Mouse (Mus musculus): ENCODE results near the gene Lamtor1.

DNA sequence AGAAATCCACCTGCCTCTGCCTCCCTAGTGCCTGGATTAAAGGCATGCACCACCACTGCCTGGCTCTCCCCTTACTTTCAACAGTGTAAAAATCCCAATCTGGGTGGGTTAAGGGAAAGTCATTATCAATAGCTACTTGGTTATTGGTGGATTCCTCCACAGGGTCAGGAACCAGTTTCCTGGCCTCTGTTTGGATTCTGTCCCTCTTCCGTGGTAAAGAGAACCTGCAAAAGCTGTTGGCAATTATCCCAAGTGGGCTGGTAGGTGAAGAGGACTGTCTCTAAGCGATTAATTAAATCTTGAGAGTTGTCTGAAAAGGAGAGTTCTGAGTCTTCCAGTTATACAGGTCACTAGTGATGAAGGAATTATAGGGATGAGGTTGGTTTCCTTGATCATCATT lies 32.6 kb downstream of the Lamtor1 start:
- TF ChIP-seq POLR2A (IDR thresholded peaks at IDR 0.05; ENCODE audit: low read depth, low read length) = no peak
- no peak for TF ChIP-seq CTCF (IDR thresholded peaks at IDR 0.05; ENCODE audit: extremely low read depth, insufficient read depth, insufficient read length, insufficient replicate concordance)

Data from spleen, adult 2 months (tissue).